In genomic region chr3:51746816-51747215, GRCm38 (mm10) we compare ENCODE assay signal across 27 mouse cellular contexts.
A peak's percentile ranks its signal among the peaks of the same experiment; 100 is the strongest.
DNase-seq lines count a peak whose midpoint lies in the region; ATAC-seq and TF ChIP-seq lines count a peak whose summit lies in the region.
"Had no signal": no experiment of that assay in that cellular context is flagged by ENCODE, and none has a peak within 500 bp of the region (broad histone marks: within the 10 kb centered on the region; RNA-seq: fewer than 3 reads in every experiment).

No protein-coding gene starts in this region.

- H3K27ac ChIP-seq in forebrain, embryonic 10.5 days = 0 out of 2 replicates have a peak overlapping the region, but pooled peaks have one; percentile 22
- H3K27ac ChIP-seq in forebrain, postnatal 0 days (ENCODE audit: low read depth, low read length) = no peak overlapping the region
- H3K27ac ChIP-seq in hindbrain, embryonic 13.5 days = peak overlapping the region; percentile 53; the same call in 1 of the 2 replicates
- no peak overlapping the region for H3K27ac ChIP-seq in hindbrain, embryonic 10.5 days
- H3K27ac ChIP-seq in testis, adult 2 months (ENCODE audit: control insufficient read depth, insufficient read depth, low read depth, low read length) = no peak overlapping the region
- H3K27ac ChIP-seq: limb, embryonic 12.5 days; neural tube, embryonic 12.5 days had no signal

- H3K9me3 ChIP-seq in forebrain, embryonic 10.5 days = peaks cover 4% of the 10 kb centered on the region; the same call in 1 of the 2 replicates
- no peaks in the 10 kb centered on the region for H3K9me3 ChIP-seq in forebrain, postnatal 0 days (ENCODE audit: low read length)
- H3K9me3 ChIP-seq in hindbrain, embryonic 13.5 days = no peaks in the 10 kb centered on the region
- no peaks in the 10 kb centered on the region for H3K9me3 ChIP-seq in hindbrain, embryonic 10.5 days
- H3K9me3 ChIP-seq: liver, embryonic 15.5 days; neural tube, embryonic 12.5 days had no signal

- no peak for TF ChIP-seq POLR2A in testis, adult 2 months (IDR thresholded peaks at IDR 0.05; ENCODE audit: control insufficient read depth, low read depth, low read length)

- DNase-seq in forebrain, embryonic 10.5 days (ENCODE audit: extremely low spot score, low spot score) = no peak
- DNase-seq in forebrain, postnatal 0 days = no peak
- no peak for DNase-seq in hindbrain, embryonic 10.5 days (ENCODE audit: low spot score)
- no peak for DNase-seq in testis, postnatal 10 days (ENCODE audit: low spot score)
- DNase-seq in right cerebral cortex, adult 2 months (ENCODE audit: low spot score in 2 of 2) = no peak
- DNase-seq in layer of hippocampus, adult 11-12 months (ENCODE audit: low spot score) = no peak
- DNase-seq: adrenal gland, postnatal 10 days; cerebellum, adult 11 months; cerebellum, adult 9-10 months; cerebellum, postnatal 36 days; gastrocnemius, postnatal 14 days; kidney, adult 8-10 months; kidney, postnatal 10 days; lung, embryonic 14.5 days; lung, postnatal 14 days; right cerebral cortex, postnatal 14 days; thymus, adult 2 months; thymus, postnatal 36 days had no signal

- H3K27me3 ChIP-seq in forebrain, embryonic 10.5 days (ENCODE audit: poor library complexity, severe bottlenecking) = no peaks in the 10 kb centered on the region
- no peaks in the 10 kb centered on the region for H3K27me3 ChIP-seq in forebrain, postnatal 0 days (ENCODE audit: insufficient read depth, low read length)
- H3K27me3 ChIP-seq in hindbrain, embryonic 13.5 days = no peaks in the 10 kb centered on the region
- H3K27me3 ChIP-seq in hindbrain, embryonic 10.5 days (ENCODE audit: insufficient read depth, poor library complexity, severe bottlenecking) = no peaks in the 10 kb centered on the region
- H3K27me3 ChIP-seq in testis, adult 2 months (ENCODE audit: control insufficient read depth, insufficient read depth, low read length) = no peaks in the 10 kb centered on the region
- H3K27me3 ChIP-seq: CH12.LX; liver, embryonic 15.5 days; neural tube, embryonic 12.5 days had no signal

- no peak for ATAC-seq in forebrain, postnatal 0 days
- no peak for ATAC-seq in hindbrain, embryonic 13.5 days (ENCODE audit: low FRiP score)
- ATAC-seq: intestine, embryonic 16.5 days; midbrain, embryonic 16.5 days had no signal

- TF ChIP-seq CTCF in forebrain, postnatal 0 days (IDR thresholded peaks at IDR 0.05; ENCODE audit: low read depth) = no peak
- TF ChIP-seq CTCF in testis, adult 2 months (IDR thresholded peaks at IDR 0.05; ENCODE audit: control insufficient read depth, insufficient read depth, insufficient replicate concordance, low read depth, low read length) = no peak

- H3K4me2 ChIP-seq in forebrain, postnatal 0 days (ENCODE audit: low read depth) = no peak overlapping the region
- no peak overlapping the region for H3K4me2 ChIP-seq in hindbrain, embryonic 13.5 days
- H3K4me2 ChIP-seq: heart, embryonic 11.5 days; limb, embryonic 12.5 days; liver, embryonic 15.5 days; lung, embryonic 14.5 days; neural tube, embryonic 12.5 days had no signal

- WGBS in forebrain, embryonic 10.5 days = 63% methylated on average over 8 of the region's 8 CpGs
- whole genome bisulfite sequencing in forebrain, postnatal 0 days = 43% methylated on average over 8 of the region's 8 CpGs
- 61% methylated on average over 8 of the region's 8 CpGs for WGBS in hindbrain, embryonic 13.5 days
- WGBS in hindbrain, embryonic 10.5 days = 82% methylated on average over 8 of the region's 8 CpGs

- no peak overlapping the region for H3K4me3 ChIP-seq in forebrain, embryonic 10.5 days
- H3K4me3 ChIP-seq in forebrain, postnatal 0 days (ENCODE audit: low read depth, low read length) = no peak overlapping the region
- H3K4me3 ChIP-seq in hindbrain, embryonic 13.5 days = no peak overlapping the region
- no peak overlapping the region for H3K4me3 ChIP-seq in hindbrain, embryonic 10.5 days
- peak overlapping the region; percentile 76 for H3K4me3 ChIP-seq in testis, adult 2 months (ENCODE audit: control insufficient read depth, low read depth, low read length)
- H3K4me3 ChIP-seq: limb, embryonic 12.5 days; liver, embryonic 15.5 days; neural tube, embryonic 12.5 days had no signal

- peaks cover 14% of the 10 kb centered on the region for H3K36me3 ChIP-seq in forebrain, embryonic 10.5 days (replicated peaks)
- H3K36me3 ChIP-seq in forebrain, postnatal 0 days (ENCODE audit: insufficient read depth) = no peaks in the 10 kb centered on the region
- no peaks in the 10 kb centered on the region for H3K36me3 ChIP-seq in hindbrain, embryonic 13.5 days
- no peaks in the 10 kb centered on the region for H3K36me3 ChIP-seq in hindbrain, embryonic 10.5 days
- no peaks in the 10 kb centered on the region for H3K36me3 ChIP-seq in testis, adult 2 months (ENCODE audit: control insufficient read depth, insufficient read depth, low read length)
- H3K36me3 ChIP-seq: limb, embryonic 12.5 days; liver, embryonic 15.5 days; neural tube, embryonic 12.5 days had no signal

- no peak overlapping the region for H3K9ac ChIP-seq in forebrain, postnatal 0 days
- no peak overlapping the region for H3K9ac ChIP-seq in hindbrain, embryonic 13.5 days
- H3K9ac ChIP-seq: limb, embryonic 12.5 days; liver, embryonic 15.5 days; lung, embryonic 14.5 days; neural tube, embryonic 12.5 days had no signal

- H3K4me1 ChIP-seq in forebrain, embryonic 10.5 days = peaks cover 60% of the 10 kb centered on the region
- H3K4me1 ChIP-seq in forebrain, postnatal 0 days (ENCODE audit: insufficient read depth) = peaks cover 19% of the 10 kb centered on the region
- H3K4me1 ChIP-seq in hindbrain, embryonic 13.5 days (replicated peaks) = peaks cover 56% of the 10 kb centered on the region
- peaks cover 43% of the 10 kb centered on the region for H3K4me1 ChIP-seq in hindbrain, embryonic 10.5 days (replicated peaks)
- H3K4me1 ChIP-seq in testis, adult 2 months (ENCODE audit: control insufficient read depth, insufficient read depth, low read length) = peaks cover 2% of the 10 kb centered on the region; the same call in 1 of the 2 replicates

Comparison
In these comparisons a context has a peak if more than half of its experiments do, and no peak if none do; other contexts are left out.
1. H3K27ac ChIP-seq: peak in forebrain, embryonic 10.5 days (single experiment) and hindbrain, embryonic 13.5 days (single experiment); none in forebrain, postnatal 0 days (single experiment), hindbrain, embryonic 10.5 days (single experiment) and testis, adult 2 months (single experiment).